In genomic region chr12:65036190-65036870, GRCm38 (mm10) we compare ENCODE assay signal across 8 mouse cellular contexts. TPM values are rescaled to one million over a fixed set of nuclear protein-coding genes. Genes with fewer than 3 reads are reported as not detected.
DNase-seq lines count a peak whose midpoint lies in the region; ATAC-seq and TF ChIP-seq lines count a peak whose summit lies in the region.

Prpf39 (plus strand) TSS chr12:65036333.

- ATAC-seq in erythroblast, adult 5-6 weeks (replicated peaks; ENCODE audit: low FRiP score, poor library complexity, severe bottlenecking), result peak; percentile 92
- ATAC-seq in heart, embryonic 11.5 days (replicated peaks; ENCODE audit: insufficient number of reproducible peaks, low FRiP score, low TSS enrichment), result peak; percentile 95
- peak; percentile 95 for ATAC-seq in kidney, embryonic 16.5 days (ENCODE audit: low FRiP score, low TSS enrichment)

- H3K4me3 ChIP-seq in heart, embryonic 11.5 days (ENCODE audit: low read depth, low read length), result peak within 1 kb of the TSS; percentile 92
- H3K4me3 ChIP-seq in kidney, embryonic 16.5 days (ENCODE audit: low read length), result peak within 1 kb of the TSS; percentile 94
- H3K4me3 ChIP-seq in liver, adult 2 months (ENCODE audit: insufficient read depth, low read depth, low read length), result peak within 1 kb of the TSS; percentile 99
- H3K4me3 ChIP-seq in myocyte, result peak within 1 kb of the TSS; percentile 68

- peak within 1 kb of the TSS; percentile 87 for H3K27ac ChIP-seq in heart, embryonic 11.5 days (ENCODE audit: low read depth, low read length)
- peak within 1 kb of the TSS; percentile 85 for H3K27ac ChIP-seq in kidney, embryonic 16.5 days (ENCODE audit: low read length)
- peak within 1 kb of the TSS; percentile 93 for H3K27ac ChIP-seq in liver, adult 2 months (replicated peaks; ENCODE audit: insufficient read depth, low read depth, low read length)

- H3K36me3 ChIP-seq in heart, embryonic 11.5 days (ENCODE audit: control insufficient read depth, insufficient read depth, low read length), result no peaks in the 10 kb centered on the region
- no peaks in the 10 kb centered on the region for H3K36me3 ChIP-seq in kidney, embryonic 16.5 days (ENCODE audit: insufficient read depth, low read length)
- H3K36me3 ChIP-seq in liver, adult 2 months (ENCODE audit: control insufficient read depth, insufficient read depth, low read length), result no peaks in the 10 kb centered on the region
- peaks cover 5% of the 10 kb centered on the region for H3K36me3 ChIP-seq in myocyte (ENCODE audit: control insufficient read depth, insufficient read depth)
- H3K36me3 ChIP-seq in splenic B cell, adult 2 months (ENCODE audit: control insufficient read depth, insufficient read depth, low read length, poor library complexity, severe bottlenecking), result no peaks in the 10 kb centered on the region

- WGBS in heart, embryonic 11.5 days (ENCODE audit: insufficient replicate concordance), result under 1% methylated on average over 59 of the region's 65 CpGs
- WGBS in kidney, embryonic 16.5 days, result under 1% methylated on average over 53 of the region's 65 CpGs
- under 1% methylated on average over 64 of the region's 65 CpGs for WGBS in liver, adult 2 months

- TF ChIP-seq CTCF in liver, adult 2 months (IDR thresholded peaks at IDR 0.05; ENCODE audit: low read depth, low read length), result no peak

- peaks cover 16% of the 10 kb centered on the region; the same call in 1 of the 2 replicates for H3K79me2 ChIP-seq in liver, adult 2 months (ENCODE audit: control insufficient read depth, insufficient read depth, low read length)
- peaks cover 50% of the 10 kb centered on the region for H3K79me2 ChIP-seq in myocyte (ENCODE audit: control insufficient read depth, insufficient read depth)

- H3ac ChIP-seq in myocyte (ENCODE audit: control insufficient read depth, insufficient read length), result peak within 1 kb of the TSS; percentile 68

- no peaks in the 10 kb centered on the region for H3K9me3 ChIP-seq in heart, embryonic 11.5 days (replicated peaks; ENCODE audit: control insufficient read depth, low read length)
- H3K9me3 ChIP-seq in kidney, embryonic 16.5 days (ENCODE audit: low read length), result 0 out of 2 replicates have a peak, but pooled peaks cover 2% of the 10 kb centered on the region

- H3K4me2 ChIP-seq in heart, embryonic 11.5 days, result peak within 1 kb of the TSS; percentile 71
- H3K4me2 ChIP-seq in kidney, embryonic 16.5 days (replicated peaks; ENCODE audit: low read depth, low read length), result peak within 1 kb of the TSS; percentile 86
- H3K4me2 ChIP-seq in myocyte (ENCODE audit: low read depth), result peak within 1 kb of the TSS; percentile 88

- DNase-seq in B cell, adult 2 months, result peak; percentile 91 to 93
- DNase-seq in brain, adult 2 months (ENCODE audit: low read depth, low spot score), result peak; percentile 95
- peak; percentile 75 for DNase-seq in liver, adult 2 months (ENCODE audit: extremely low read depth, low read depth, low spot score)
- DNase-seq in splenic B cell, adult 2 months (ENCODE audit: low read depth, low spot score), result peak; percentile 94

- peak; percentile 91 for TF ChIP-seq POLR2A in liver, adult 2 months (IDR thresholded peaks at IDR 0.05; ENCODE audit: extremely low read depth, insufficient read depth, low read length)
- peak; percentile 99 for TF ChIP-seq POLR2A in myocyte (IDR thresholded peaks at IDR 0.05; ENCODE audit: insufficient read length, low read depth)

- peaks cover 10% of the 10 kb centered on the region for H3K4me1 ChIP-seq in heart, embryonic 11.5 days (ENCODE audit: control insufficient read depth, insufficient read depth, low read length)
- peaks cover 7% of the 10 kb centered on the region for H3K4me1 ChIP-seq in kidney, embryonic 16.5 days (ENCODE audit: insufficient read depth, low read length)
- H3K4me1 ChIP-seq in liver, adult 2 months (ENCODE audit: control insufficient read depth, insufficient read depth, low read length), result peaks cover 11% of the 10 kb centered on the region

- H3K9ac ChIP-seq in heart, embryonic 11.5 days (ENCODE audit: low read depth, low read length), result peak within 1 kb of the TSS; percentile 91
- H3K9ac ChIP-seq in kidney, embryonic 16.5 days (replicated peaks; ENCODE audit: low read length), result peak within 1 kb of the TSS; percentile 95
- H3K9ac ChIP-seq in liver, adult 2 months (ENCODE audit: low read depth, low read length), result peak within 1 kb of the TSS; percentile 100

- H3K27me3 ChIP-seq in heart, embryonic 11.5 days (ENCODE audit: control insufficient read depth, insufficient read depth, low read length), result no peaks in the 10 kb centered on the region
- no peaks in the 10 kb centered on the region for H3K27me3 ChIP-seq in kidney, embryonic 16.5 days (ENCODE audit: insufficient read depth, low read length)
- H3K27me3 ChIP-seq in liver, adult 2 months (ENCODE audit: control insufficient read depth, insufficient read depth, low read length), result no peaks in the 10 kb centered on the region
- H3K27me3 ChIP-seq in myocyte (ENCODE audit: control insufficient read depth, insufficient read depth, insufficient read length), result no peaks in the 10 kb centered on the region
- H3K27me3 ChIP-seq in splenic B cell, adult 2 months (ENCODE audit: control insufficient read depth, insufficient read depth, low read length, poor library complexity, severe bottlenecking), result no peaks in the 10 kb centered on the region

TF ChIP-seq in myocyte, 11 proteins besides CTCF, POLR2A, EP300 and RAD21:
- peak in 2 of 3 experiments; percentile 13 to 47 for TF ChIP-seq MYOD1 (IDR thresholded peaks at IDR 0.05; ENCODE audit: control insufficient read depth in 1 of 3, insufficient read length in 2 of 3, low read depth in 2 of 3)
- TF ChIP-seq MYOG (IDR thresholded peaks at IDR 0.05; ENCODE audit: control insufficient read depth in 1 of 3, insufficient read depth in 1 of 3, insufficient read length in 2 of 3, low read depth in 2 of 3), result peak in 1 of 3 experiments; percentile 2
- peak; percentile 97 for TF ChIP-seq POLR2AphosphoS2 (IDR thresholded peaks at IDR 0.05; ENCODE audit: insufficient read length, low read depth)
- no peak for TF ChIP-seq MAX (IDR thresholded peaks at IDR 0.05; ENCODE audit: low read depth)
- no peak for TF ChIP-seq E2F4 (IDR thresholded peaks at IDR 0.05; ENCODE audit: insufficient read depth)
- TF ChIP-seq REST (IDR thresholded peaks at IDR 0.05; ENCODE audit: insufficient read depth, insufficient read length), result peak; percentile 5
- peak; percentile 4 for TF ChIP-seq TCF3 (IDR thresholded peaks at IDR 0.05; ENCODE audit: insufficient read length, low read depth)
- peak; percentile 97 for TF ChIP-seq USF1 (IDR thresholded peaks at IDR 0.05; ENCODE audit: low read depth)
- TF ChIP-seq TCF12 (IDR thresholded peaks at IDR 0.05; ENCODE audit: insufficient read depth, poor library complexity, severe bottlenecking), result no peak

RNA-seq across cellular contexts. Expression of gene Prpf39, which starts in this region (rescaled TPM):
- 16.9 and 23.0 TPM in 2 replicates for total RNA-seq in erythroblast, adult 5-6 weeks (2015; ENCODE audit: low replicate concordance)
- total RNA-seq in erythroblast, adult 5-6 weeks (2017; ENCODE audit: low replicate concordance), result 45.9 and 51.0 TPM in 2 replicates
- polyA plus RNA-seq in heart, embryonic 11.5 days (2014; fragmentation: Nextera tagmentation; extraction: Ambion mirVana), result 40.0 and 46.5 TPM in 2 replicates
- 50.4 and 52.9 TPM in 2 replicates for polyA plus RNA-seq in kidney, embryonic 16.5 days (2015; fragmentation: Nextera tagmentation; extraction: Ambion mirVana)
- 26.5 and 26.7 TPM in 2 replicates for total RNA-seq in liver, adult 2 months (2014; rRNA removed)
- 2.5 and 3.8 TPM in 2 replicates for polyA plus RNA-seq in liver, adult 2 months (2012; rRNA removed)
- 3.8 TPM for polyA plus RNA-seq in myocyte (2012; fragmentation: generic; extraction: Trizol)

Comparison
In these comparisons a context has a peak if more than half of its experiments do, and no peak if none do; other contexts are left out.
1. Peak in every context shown above with its lines: DNase-seq, ATAC-seq, H3K4me3 ChIP-seq and H3K27ac ChIP-seq.